Mouse (Mus musculus) adrenal gland, adult 2 months (tissue): ENCODE data around the gene Zfp459. TPM values are rescaled to one million over a fixed set of nuclear protein-coding genes. Genes with fewer than 3 reads are reported as not detected.
"Not testable (repeated sequence)": the region's sequence is repeated elsewhere in the genome, so short reads cannot be mapped to it uniquely, and the experiment has no call there.

Experiments
- DNase-seq: peaks from one replicate; pipeline ENCODE4 v3.0.0; 2021
- long read RNA-seq: library from polyadenylated mRNA; stranded (forward); transcript quantifications from one replicate; pipeline ENCODE4 v2.0.0, GENCODE M21; 2021
- polyA plus RNA-seq: library from polyadenylated mRNA; depleted of rRNA; stranded (reverse); fragments of >200 nt; gene quantifications from 2 replicates; pipeline ENCODE4 v1.2.3, GENCODE M21; 2012; rRNA removed
- total RNA-seq, 2 experiments: library from RNA; stranded (reverse); gene quantifications; 2 replicates each; pipeline ENCODE4 v1.2.3; 2021

Gene Zfp459
- total RNA-seq = 1 to 10 TPM in 1 of 2 experiments, under 1 TPM in 1; 0.29 to 3.9 TPM
- polyA plus RNA-seq = 0.02 TPM in 1 of 2 replicates, not detected in the other
- long read RNA-seq = 0 reads

DNA sequence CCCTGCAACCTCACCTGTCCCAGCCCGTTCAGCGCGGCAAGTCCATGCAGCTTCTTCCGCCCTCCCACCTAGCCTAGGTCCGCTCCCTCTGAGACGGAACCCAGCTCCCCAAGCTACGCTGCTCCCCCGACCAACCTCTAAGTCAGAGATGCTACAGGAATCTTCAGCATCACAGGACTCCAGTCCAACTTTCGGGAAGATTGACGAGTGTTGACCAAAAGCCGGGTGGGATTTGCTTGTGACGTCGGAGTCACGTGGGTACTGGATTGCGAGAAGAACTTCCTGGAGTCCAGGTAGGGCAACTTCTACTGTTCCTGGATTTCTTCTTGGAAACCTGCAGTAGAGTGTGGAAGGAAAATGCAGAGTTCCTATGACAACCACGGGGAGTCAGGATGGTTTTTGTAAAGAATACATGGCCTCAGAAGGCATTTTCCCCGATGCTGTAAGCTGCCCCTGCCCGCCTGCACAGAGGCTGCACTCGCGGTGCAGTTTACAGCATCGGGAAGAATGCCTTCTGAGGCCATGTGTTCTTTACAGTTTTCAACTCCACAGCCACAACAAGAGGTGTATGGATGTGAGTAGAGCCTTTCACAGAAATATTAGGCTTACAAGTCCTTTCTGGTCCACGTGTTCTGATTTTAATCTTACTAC is at the start of gene Zfp459:
Zfp459 (minus strand) TSS at position 212 of the 651 bp plus-strand sequence.
- peak; percentile 55 for DNase-seq

DNA sequence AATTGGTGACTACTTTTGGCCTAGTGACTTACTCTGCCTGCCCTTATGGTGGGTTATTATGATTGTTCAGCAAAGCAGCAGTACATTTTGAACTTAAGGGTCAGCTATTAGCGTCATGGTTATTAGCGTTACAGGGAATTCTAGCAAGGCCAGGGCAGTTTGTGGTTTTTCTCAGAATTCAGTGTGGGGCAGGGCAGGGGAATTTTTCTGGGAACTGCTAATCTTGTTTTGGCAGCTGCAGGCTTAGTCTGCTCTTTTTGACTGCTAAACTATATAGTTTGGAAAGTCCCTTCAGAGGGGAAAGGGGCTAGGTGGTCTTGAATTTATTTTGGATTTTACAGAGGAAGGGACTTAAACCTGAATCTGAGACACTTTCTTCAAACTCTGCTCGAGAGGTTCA is 48.1 kb upstream of the Zfp459 start:
- no peak for DNase-seq

DNA sequence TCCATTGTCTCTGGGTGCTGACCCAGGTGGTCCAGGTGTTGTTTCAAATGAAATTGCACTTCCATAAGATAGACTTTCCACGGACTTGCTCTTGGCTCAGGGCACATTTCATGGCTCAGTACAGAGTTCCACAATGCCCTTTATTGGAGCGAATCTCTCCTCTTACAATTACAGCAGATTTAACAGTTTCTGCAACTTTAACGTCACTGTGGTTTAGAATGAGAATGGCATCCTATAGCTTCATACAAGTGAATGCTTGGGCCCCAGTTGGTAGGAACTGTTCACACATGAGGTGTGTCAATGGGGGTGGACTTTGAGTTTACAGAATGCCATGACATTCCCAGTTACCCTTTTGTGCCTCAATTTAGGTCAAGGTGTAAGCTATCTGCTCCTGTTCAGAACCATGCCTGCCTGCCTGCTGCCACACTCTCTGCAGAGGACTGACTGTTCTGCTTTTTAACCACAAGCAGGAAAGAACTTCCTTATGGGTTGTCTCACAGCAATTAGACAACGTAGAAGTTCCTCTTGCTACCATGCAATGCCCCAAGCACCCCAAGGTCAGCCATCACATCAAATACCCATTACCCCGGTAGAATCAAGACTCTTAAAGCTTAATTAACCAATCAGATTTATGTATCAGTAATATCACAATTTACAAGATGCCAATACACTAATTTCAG is 42.4 kb upstream of the Zfp459 start:
- DNase-seq = not testable (repeated sequence)

DNA sequence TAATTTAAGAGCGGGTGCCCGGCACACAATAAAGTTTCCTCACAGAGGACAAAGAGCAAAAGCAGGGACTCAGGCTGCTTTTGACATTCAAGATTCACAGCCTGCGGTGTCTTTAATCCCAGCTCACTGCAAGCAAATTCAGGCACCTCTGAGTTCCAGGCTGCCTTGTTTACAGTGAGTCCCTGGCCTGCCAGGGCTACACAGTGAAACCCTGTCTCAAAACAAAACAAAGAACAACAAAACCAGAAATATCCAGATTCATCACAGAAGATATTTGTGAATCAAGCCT is 30.7 kb upstream of the Zfp459 start:
- DNase-seq = no peak

DNA sequence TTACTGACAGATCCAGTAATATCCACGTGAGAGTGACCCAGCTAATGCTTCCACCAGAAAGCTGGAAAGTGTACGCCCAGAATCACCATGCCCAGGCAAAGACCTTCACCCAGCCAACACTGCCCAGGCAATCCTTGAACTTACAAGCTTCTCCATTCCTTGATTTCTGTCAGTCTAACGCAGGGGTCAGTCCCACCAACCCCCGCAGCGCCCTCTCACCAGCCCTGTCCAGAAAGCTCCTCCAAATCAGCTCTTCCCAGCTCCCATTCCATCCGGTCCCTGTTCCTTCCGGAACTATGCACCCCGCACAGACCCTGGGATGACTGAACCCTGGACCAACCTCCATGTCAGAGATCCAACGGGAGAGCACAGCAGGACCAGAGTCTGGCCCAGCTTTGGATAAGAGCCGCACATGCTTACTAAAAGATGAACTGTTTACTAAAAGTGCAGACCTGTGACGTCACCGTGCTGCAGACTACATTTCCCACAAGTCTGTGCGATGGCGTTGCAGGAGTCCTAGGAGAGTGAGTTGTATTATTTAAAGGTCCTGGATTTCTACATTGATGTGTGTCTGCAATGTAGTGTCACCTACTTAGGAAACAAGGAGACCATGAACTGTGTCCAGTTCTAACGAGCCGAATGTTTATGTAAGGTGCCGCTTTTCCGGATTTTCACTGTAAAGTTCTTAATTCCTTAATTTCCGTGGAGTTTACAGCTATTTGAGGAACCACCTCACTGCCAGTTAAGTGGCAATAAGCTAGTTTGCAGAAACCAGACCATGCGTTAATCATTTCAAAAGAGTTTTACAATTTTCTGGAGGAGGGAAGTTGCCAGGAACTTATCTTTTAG is 30.2 kb upstream of the Zfp459 start, which contains the start of gene Zfp874a:
Zfp874a (minus strand) TSS at position 453 of the 849 bp plus-strand sequence.
- DNase-seq = peak; percentile 93

DNA sequence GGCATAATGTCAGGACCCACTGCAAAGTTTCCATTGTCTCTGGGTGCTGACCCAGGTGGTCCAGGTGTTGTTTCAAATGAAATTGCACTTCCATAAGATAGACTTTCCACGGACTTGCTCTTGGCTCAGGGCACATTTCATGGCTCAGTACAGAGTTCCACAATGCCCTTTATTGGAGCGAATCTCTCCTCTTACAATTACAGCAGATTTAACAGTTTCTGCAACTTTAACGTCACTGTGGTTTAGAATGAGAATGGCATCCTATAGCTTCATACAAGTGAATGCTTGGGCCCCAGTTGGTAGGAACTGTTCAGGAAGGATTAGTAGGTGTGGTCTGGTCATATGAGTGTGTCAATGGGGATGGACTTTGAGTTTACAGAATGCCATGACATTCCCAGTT is 15.9 kb upstream of the Zfp459 start:
- DNase-seq = not testable (repeated sequence)

DNA sequence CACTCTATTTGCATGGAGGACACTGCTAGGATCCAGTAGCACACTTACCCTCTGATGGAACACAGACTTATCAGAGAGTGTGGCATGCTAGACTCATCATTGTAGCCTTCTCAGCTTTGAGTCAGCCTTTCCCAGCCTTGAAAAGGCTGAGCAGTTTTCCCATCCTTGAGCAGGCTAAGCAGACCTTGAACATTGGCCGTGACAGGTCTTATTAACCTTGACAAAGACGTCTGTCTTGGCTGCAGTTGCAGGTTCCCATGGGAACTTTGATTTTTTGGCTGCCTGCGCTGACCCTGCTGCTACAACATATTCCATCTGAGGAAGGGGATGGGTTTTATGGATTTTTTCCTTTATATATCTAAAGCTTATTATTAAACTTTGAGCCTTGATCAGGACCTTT is 6.9 kb upstream of the Zfp459 start:
- peak; percentile 85 for DNase-seq

DNA sequence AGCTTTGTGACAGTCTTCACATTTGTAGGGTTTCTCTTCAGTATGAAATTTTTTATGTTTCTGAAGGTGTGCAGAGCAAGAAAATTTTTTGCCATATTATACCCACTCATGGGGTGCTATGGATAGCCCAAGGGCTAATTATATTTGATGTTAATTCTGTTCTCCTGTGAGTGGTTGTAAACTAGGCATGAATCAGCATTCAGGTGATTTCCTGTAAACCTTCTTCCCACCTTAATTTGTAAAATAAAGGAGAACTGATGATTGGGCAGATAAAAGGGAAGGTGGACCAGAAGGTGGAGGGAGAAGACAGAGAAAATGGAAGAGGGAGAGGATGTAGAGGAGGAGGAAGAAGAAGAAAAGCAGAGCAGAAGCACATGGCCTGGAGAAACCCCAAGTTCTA is 4.5 kb upstream of the Zfp459 start:
- DNase-seq = not testable (repeated sequence)

DNA sequence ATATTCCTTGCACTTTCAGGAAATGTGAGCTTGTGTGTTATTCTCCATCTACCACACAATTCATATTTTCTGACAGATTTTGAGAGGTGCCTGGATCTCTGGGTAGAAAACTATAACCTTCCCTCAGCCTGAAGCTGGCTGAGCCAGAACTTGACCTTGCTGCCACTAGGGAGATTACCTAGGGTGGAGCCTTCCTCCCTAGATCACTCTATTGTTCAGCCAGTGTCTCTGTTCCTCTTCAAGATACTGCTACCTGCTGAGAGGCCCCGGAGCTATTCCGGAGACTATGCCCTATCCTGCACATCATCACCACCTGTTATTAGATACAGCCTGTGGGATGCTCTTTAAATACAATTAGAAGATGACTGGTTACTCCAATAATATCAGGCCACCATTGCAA is 1.3 kb upstream of the Zfp459 start:
- DNase-seq = not testable (repeated sequence)

DNA sequence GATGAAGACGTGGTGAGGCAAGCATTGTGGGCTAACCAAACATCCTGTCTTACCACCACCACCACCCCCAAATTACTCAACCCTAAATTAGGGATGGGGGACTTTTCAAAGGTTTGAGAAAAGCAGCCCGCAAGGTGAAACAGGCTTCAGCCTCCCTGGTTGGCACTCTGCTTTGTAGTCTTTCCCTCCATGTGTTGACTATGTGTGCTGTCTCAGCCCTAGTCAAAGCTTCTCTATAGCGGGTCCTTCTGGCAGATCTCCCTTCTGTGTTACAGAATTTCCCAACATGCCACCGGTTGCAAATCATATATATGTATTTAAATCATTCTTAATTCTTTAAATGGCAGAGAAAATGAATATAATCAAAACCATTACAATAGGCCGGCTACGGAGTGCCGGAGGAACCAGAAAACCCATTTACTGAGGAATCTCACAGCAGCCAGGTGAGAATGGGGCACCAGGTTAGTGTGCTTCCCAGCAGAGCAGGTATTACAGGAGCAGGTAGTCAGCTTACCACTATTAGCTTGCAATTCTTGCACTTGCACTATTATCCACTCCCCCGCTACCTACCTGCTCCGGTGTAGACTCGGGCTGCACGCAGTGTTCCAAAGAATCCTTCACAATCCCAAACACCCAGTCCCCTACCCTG is 536 bp downstream of the Zfp459 start:
- no peak for DNase-seq

DNA sequence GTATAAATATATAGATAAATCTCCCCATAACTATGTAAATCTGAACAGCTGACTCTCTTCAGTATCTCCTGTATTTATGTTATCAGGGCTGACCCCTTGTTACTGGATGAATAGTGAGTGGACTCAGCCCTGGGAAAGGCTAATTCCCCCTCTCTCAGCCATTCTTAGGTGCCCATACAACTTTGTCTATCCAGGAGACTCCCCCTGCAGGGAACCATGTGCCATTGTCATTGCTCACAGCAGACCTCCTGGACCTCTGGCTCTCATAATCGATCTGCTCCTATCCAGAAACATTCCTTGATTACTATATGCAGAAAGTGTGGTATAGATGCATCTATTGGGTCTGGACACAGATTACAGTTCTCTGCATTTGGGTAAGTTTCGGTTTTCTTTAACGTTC is 4.4 kb downstream of the Zfp459 start:
- no peak for DNase-seq

DNA sequence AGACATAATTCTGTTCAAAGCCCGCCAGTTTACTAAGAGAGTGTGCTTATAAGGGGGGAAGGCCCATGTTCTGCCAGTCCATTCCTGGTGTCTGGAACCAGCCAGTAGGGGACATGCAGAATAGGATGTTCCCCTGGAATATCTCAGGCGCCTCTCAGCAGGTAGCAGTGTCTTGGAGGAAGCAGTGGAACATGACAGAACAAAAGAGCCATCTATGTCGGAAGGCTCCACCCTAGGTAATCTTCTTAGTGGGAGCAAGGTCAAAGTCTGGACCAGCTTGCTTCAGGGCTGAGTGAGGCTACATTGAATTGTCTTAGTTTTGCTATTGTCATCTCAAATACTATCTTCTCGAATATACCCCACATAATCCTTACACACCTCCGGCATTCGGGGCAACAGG is 5.5 kb downstream of the Zfp459 start:
- no peak for DNase-seq

DNA sequence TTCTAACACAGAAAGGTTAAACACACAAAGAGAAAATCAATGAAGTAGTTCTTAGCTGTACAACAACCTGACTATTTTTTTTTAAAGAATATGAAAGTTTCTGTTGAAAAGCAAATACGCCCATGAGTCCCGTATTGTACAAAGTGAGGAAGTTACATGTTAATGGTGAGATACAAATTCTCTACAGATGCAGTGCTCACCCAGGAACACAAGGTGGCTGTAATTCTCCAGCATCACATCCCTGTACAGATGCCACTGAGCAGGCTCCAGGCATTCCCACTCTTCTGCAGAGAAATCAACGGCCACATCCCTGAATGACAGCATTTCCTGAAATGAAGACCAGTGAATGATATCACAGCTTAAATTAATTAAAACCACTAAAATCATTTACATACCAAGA is 7.6 kb downstream of the Zfp459 start:
- peak; percentile 12 for DNase-seq

DNA sequence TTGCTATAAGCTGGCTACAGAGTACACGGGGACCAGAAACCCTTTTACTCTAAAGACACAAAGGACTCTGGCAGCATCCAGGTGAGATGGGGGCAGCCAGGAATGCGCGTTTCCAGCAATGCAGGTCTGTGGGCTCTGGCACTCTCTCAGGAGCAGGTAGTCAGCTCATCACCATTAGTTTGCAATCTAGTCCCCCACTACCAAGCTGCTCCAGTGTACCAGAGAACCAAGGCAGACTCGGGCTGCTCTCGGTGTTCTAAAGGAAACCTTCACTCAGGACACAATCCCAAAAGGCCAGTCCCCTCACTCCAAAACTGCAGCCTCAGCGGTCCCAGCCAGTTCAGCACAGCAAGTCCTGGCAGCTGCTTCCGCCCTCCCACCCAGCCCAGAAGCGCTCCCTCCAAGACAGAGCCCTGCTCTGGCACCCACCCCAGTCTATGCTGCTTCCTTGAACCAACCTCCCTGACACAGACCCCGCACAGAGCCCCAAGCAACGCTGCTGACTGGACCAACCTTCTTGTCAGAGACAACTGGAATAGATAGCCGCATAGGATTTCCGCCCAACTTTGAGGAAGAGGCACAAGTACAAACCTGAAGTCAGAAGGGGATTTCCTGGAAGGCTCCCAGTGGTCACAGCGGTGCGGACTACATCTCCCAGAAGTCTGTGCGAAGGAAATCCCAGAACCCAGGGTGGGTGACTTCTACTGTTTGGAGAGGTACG is 21.9 kb downstream of the Zfp459 start, which contains the start of gene Zfp429:
Zfp429 (minus strand) TSS at position 637 of the 721 bp plus-strand sequence.
- peak; percentile 81 for DNase-seq

DNA sequence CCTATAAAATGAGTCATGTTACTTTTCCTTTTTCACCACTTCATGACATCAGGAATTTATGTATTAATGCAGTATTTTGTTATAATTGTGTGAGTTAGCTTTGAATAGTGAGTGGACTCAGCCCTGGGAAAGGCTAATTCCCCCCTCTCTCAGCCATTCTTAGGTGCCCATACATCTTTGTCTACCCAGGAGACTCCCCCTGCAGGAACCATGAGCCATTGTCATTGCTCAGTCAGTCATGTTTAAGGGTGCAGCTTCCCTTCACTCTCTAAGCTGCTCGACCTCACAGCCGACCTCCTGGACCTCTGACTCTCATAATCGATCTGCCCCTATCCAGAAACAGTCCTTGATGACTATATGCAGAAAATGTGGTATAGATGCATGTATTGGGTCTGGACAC is 45.0 kb downstream of the Zfp459 start:
- DNase-seq = not testable (repeated sequence)

DNA sequence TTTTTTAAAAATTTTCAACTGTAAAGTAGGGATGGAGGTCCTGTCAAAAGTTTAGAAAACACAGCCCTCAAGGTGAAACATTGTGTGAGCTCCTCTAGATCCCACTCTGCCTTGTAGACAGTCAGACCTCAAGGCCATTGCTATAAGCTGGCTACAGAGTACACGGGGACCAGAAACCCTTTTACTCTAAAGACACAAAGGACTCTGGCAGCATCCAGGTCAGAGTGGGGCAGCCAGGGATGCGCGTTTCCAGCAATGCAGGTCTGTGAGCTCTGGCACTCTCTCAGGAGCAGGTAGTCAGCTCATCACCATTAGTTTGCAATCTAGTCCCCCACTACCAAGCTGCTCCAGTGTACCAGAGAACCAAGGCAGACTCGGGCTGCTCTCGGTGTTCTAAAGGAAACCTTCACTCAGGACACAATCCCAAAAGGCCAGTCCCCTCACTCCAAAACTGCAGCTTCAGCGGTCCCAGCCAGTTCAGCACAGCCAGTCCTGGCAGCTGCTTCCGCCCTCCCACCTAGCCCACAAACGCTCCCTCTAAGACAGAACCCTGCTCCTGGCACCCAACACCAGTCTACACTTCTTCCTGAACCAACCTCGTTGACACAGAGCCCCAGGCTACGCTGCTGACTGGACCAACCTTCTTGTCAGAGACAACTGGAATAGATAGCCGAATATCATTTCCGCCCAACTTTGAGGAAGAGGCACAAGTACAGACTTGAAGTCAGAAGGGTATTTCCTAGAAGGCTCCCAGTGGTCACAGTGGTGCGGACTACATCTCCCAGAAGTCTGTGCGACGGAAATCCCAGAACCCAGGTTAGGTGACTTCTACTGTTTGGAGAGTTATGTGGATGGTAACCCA is 45.9 kb downstream of the Zfp459 start, which contains the start of the genes Gm28041 and Zfp456:
Gm28041 (minus strand) TSS at position 684 of the 862 bp plus-strand sequence.
Zfp456 (minus strand) TSS at position 761 of the 862 bp plus-strand sequence.
- peak; percentile 84 for DNase-seq

DNA sequence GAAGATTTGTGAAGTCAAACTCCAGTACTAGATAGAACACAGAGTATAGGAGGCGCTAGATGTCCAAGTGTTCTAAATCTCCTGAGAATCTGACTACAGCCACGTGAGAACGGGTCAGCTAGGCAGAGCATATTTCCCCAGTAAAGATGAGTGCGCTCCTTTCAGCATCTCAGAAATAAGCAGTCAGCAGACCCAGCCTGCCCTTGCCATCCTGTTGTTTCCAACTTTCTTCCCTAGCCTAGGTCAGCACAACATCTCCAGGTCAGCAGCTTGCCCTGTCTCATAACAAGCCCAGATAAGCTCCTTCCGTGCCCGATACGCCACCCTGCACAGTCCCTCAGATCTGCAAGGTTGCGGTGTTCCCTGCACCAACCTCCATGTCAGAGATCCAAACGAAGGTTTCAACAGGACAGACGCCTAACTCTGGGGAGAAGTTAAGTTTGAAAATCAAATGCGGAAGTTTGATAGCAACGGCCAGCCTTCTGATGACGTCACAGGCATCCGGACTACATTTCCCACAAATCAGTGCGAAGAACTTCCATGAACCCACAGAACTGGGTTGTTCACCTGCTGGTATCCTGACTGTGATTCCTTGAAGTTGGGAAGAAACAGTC is 61.0 kb downstream of the Zfp459 start, which contains the start of the genes Gm28044 and Zfp953:
Gm28044 (minus strand) TSS at position 406 of the 614 bp plus-strand sequence.
Zfp953 (minus strand) TSS at position 475 of the 614 bp plus-strand sequence.
- peak; percentile 92 for DNase-seq
